Mouse (Mus musculus) lung, postnatal 25 days (tissue): ENCODE data around the gene Elf2.

Experiments
- DNase-seq: peaks from one replicate; pipeline ENCODE4 v3.0.0; 2022; ENCODE audit warnings: low spot score

Gene Elf2

GRCm38 (mm10) chr3:51340552-51341267 lies at the start of gene Elf2:
TSS of gene Elf2 (minus strand) at chr3:51340663.
- peak; percentile 86 for DNase-seq

- DNase-seq: no peak
These were observed 48.4 kb upstream of the Elf2 start for GRCm38 (mm10) chr3:51388904-51389303.

GRCm38 (mm10) chr3:51387868-51388381 lies 47.5 kb upstream of the Elf2 start:
- DNase-seq: no peak

- DNase-seq: no peak
These were observed 46.6 kb upstream of the Elf2 start for GRCm38 (mm10) chr3:51387134-51387451.

DNA sequence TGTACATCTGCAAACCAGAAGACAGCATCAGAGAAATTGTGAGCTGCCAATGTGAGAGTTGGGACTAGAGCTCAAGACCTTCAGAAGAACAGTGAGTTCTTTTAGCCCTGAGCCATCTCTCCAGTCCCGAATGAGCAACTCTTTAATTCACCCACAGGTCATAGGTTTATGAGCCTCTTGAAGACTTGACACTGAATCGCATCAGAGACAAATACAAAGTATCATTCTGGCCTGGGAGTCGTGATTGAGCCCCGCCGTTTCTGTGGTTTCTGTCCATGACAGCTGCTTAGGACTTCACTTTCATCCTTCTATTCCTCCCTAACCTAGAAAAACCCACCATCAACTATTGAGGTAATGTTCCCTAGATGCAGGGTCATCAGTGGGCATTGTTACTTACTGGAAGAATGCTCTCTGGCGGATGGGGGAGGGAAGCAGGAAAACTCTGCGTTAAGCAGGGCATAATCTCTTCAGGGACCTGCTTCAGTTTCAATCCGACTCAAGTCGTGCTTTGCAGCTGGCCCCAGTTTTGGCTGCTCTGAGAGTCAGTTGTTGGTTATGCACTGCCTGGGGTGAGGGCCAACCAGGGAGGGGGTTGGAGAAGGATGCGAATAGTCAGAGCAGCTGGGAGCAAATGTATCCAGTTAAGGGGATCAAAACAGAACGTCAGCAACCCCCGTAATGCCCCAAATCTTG lies 46.1 kb upstream of the Elf2 start:
- no peak for DNase-seq

- DNase-seq: no peak
These were observed 42.9 kb upstream of the Elf2 start for GRCm38 (mm10) chr3:51383409-51383808.

- no peak for DNase-seq
These were observed 40.2 kb upstream of the Elf2 start for GRCm38 (mm10) chr3:51380660-51381014.

DNA sequence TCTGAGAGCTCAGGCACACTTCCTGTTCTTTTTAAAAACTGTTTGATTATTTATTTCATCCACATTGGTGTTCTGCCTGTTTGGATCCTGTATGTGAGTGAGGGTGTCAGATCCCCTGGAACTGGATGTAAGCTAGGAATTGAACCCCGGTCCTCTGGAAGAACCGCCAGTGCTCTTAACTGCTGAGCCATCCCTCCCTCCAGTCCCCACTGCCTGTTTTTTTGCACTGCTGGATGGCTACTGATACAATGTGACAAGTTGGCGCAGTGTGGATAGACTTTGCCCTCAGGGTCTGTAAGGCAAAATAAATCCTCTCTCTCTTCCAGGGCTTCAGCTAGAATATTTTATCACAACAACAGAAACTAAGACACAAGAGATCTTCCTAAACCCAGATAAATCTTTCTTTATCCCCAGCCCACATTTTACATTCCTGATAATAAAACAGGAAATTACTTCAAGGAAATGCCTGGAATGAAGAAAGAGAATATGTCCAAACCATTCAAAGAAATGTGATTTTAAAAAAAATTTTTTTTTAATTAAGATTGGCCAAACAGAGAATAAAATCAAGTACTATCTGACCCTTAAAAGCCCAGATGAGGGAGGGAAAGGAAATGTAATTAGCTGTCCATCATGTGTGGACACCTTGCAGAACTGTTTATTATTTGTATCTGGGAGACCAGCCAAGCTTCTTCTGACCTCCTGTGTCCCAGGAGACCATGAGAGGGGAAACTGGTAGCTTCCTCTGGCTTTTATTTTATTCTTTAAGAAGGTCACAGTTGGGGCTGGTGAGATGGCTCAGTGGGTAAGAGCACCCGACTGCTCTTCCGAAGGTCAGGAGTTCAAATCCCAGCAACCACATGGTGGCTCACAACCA lies 39.6 kb upstream of the Elf2 start:
- DNase-seq: peak; percentile 48

- DNase-seq: no peak
These were observed 38.1 kb upstream of the Elf2 start for GRCm38 (mm10) chr3:51378665-51378946.

GRCm38 (mm10) chr3:51377878-51378664 lies 37.6 kb upstream of the Elf2 start:
- DNase-seq: peak; percentile 63

DNA sequence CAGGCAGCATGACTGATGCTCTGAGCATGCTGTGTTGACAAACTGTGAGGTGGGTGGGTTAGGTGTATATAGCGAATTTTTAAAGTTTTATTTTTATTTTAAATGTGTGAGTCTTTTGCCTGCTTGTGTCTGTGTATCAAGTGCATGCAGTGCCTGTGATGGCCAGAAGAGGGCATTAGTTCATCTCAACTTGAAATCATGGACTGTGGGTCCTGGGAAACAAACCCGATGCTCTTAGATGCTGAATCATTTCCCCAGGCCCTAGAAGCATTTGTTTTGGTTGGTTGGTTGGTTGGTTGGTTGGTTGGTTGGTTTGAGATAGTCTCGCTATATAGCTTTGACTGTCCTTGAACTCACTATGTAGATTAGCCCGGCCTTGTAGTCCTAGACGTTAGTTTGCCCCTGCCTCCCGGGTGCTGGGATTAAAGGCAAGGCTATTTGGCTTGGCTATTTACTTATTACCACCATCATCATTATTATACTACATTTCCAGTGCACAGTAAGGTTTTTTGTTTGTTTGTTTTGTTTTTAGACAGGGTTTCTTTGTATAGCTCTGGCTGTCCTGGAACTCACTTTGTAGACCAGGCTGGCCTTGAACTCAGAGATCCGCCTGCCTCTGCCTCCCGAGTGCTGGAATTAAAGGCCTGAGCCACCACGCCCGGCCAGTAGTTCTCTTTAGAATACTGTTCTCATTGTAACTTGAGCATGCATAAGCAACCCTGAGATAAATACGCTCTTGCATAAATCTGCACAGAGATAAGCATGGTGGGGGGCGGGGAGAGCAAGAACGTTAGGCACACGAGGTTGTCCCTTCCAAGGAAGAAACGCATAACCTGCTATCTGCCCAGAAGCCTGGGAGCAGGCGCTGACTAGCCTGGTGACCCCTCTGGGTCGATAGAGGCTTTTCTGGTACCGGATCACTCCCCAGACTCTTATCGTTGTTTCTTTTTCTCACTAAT lies 35.1 kb upstream of the Elf2 start:
- peak; percentile 61 for DNase-seq

- DNase-seq: no peak
These were observed 33.1 kb upstream of the Elf2 start for GRCm38 (mm10) chr3:51373544-51373943.

- DNase-seq: peak; percentile 23
These were observed 32.4 kb upstream of the Elf2 start for GRCm38 (mm10) chr3:51372883-51373282.

DNA sequence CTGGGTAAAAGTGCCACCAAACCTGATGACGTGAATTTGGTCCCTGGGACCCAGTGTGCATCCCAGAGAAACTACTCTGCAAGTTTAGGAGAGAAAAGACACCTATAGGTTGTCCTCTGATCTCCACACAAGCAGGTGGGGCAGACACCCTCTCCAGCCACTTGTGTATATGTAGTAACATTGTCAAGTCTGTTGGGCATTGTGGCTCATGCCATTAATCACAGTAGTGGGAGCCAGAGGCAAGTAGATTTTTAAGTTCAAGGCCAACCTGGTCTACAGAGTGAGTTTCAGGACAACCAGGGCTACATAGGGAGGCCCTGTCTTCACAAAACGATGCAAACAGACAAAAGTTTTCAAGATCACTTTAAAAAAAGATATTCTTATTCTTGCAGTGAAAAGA lies 31.4 kb upstream of the Elf2 start:
- DNase-seq: no peak

- no peak for DNase-seq
These were observed 27.5 kb upstream of the Elf2 start for GRCm38 (mm10) chr3:51368011-51368410.

- no peak for DNase-seq
These were observed 26.5 kb upstream of the Elf2 start for GRCm38 (mm10) chr3:51366926-51367325.

- no peak for DNase-seq
These were observed 25.0 kb upstream of the Elf2 start for GRCm38 (mm10) chr3:51365517-51365882.

GRCm38 (mm10) chr3:51364703-51365516 lies 24.4 kb upstream of the Elf2 start:
- DNase-seq: peak; percentile 81

DNA sequence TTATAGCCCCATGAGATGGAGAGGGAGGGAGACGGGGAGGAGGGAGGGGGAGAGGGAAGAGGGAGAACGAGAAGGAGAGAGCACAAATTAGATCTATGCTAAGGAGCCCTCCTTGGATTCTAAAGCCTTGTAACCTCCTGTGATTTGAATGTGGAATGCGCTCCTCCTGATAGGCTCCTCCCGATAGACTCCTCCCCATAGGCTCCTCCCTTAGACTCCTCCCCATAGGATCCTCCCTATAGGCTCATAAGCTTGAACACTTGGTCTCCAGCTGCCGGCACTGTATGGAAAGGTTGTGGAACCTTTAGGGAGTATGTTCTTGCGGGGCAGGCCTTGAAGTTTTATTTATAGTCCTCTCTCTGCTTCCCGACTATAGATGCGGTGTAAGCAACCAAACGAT lies 20.6 kb upstream of the Elf2 start:
- DNase-seq: no peak
